Mouse (Mus musculus): ENCODE measurements around the gene Lif. TPM values are rescaled to one million over a fixed set of nuclear protein-coding genes. Genes with fewer than 3 reads are reported as not detected.

The Lif gene
- polyA plus RNA-seq (2015; fragmentation: Nextera tagmentation; extraction: Ambion mirVana): 0.02 TPM in 1 of 2 replicates, not detected in the other

GRCm38 (mm10) chr11:4256846-4257607 is at the start of gene Lif:
Gene Lif, plus strand, starts transcription at chr11:4257557.
- Histone ChIP-seq H3K4me1 (ENCODE audit: control insufficient read depth, low read depth, low read length) (peaks cover 17% of the 10 kb centered on the region), H3K4me2 (ENCODE audit: low read depth, low read length) (peak within 1 kb of the TSS; percentile 46; the same call in 1 of the 2 replicates), H3K27ac (ENCODE audit: low read length) (no peak within 1 kb of the TSS), H3K4me3 (ENCODE audit: low read depth, low read length) (no peak within 1 kb of the TSS), H3K36me3 (ENCODE audit: control insufficient read depth, insufficient read depth) (no peaks in the 10 kb centered on the region), H3K27me3 (ENCODE audit: control insufficient read depth, insufficient read depth, low read depth, low read length) (no peaks in the 10 kb centered on the region), H3K9me3 (replicated peaks; ENCODE audit: control insufficient read depth, low read length) (no peaks in the 10 kb centered on the region), H3K9ac (ENCODE audit: low read depth, low read length) (no peak within 1 kb of the TSS)
- 55% methylated on average over 11 of the region's 11 CpGs for WGBS (ENCODE audit: insufficient replicate concordance)
- no peak for ATAC-seq (ENCODE audit: low read depth)

GRCm38 (mm10) chr11:4207655-4208054 is 49.7 kb upstream of the Lif start:
- no peak overlapping the region for H3K4me3 ChIP-seq (ENCODE audit: low read depth, low read length)
- H3K9me3 ChIP-seq (replicated peaks; ENCODE audit: control insufficient read depth, low read length): no peaks in the 10 kb centered on the region
- 79% methylated on average over 9 of the region's 9 CpGs for WGBS (ENCODE audit: insufficient replicate concordance)
- H3K27me3 ChIP-seq (ENCODE audit: control insufficient read depth, insufficient read depth, low read depth, low read length): no peaks in the 10 kb centered on the region
- ATAC-seq (ENCODE audit: low read depth): no peak
- no peak overlapping the region for H3K9ac ChIP-seq (ENCODE audit: low read depth, low read length)
- no peaks in the 10 kb centered on the region for H3K36me3 ChIP-seq (ENCODE audit: control insufficient read depth, insufficient read depth)
- no peak overlapping the region for H3K27ac ChIP-seq (ENCODE audit: low read length)
- H3K4me2 ChIP-seq (ENCODE audit: low read depth, low read length): no peak overlapping the region
- peaks cover 2% of the 10 kb centered on the region; the same call in 1 of the 2 replicates for H3K4me1 ChIP-seq (ENCODE audit: control insufficient read depth, low read depth, low read length)

- Histone ChIP-seq H3K36me3 (ENCODE audit: control insufficient read depth, insufficient read depth) (no peaks in the 10 kb centered on the region), H3K4me3 (ENCODE audit: low read depth, low read length) (no peak overlapping the region)
Measured at GRCm38 (mm10) chr11:4209556-4209955, 47.8 kb upstream of the Lif start.

GRCm38 (mm10) chr11:4210786-4211185 is 46.6 kb upstream of the Lif start:
- no peaks in the 10 kb centered on the region for H3K36me3 ChIP-seq (ENCODE audit: control insufficient read depth, insufficient read depth)
- ATAC-seq (ENCODE audit: low read depth): no peak
- no peak overlapping the region for H3K9ac ChIP-seq (ENCODE audit: low read depth, low read length)
- 57% methylated on average over 1 of the region's 1 CpGs for WGBS (ENCODE audit: insufficient replicate concordance)
- H3K4me2 ChIP-seq (ENCODE audit: low read depth, low read length): no peak overlapping the region
- no peaks in the 10 kb centered on the region for H3K9me3 ChIP-seq (replicated peaks; ENCODE audit: control insufficient read depth, low read length)
- H3K4me1 ChIP-seq (ENCODE audit: control insufficient read depth, low read depth, low read length): no peaks in the 10 kb centered on the region
- no peak overlapping the region for H3K4me3 ChIP-seq (ENCODE audit: low read depth, low read length)
- H3K27me3 ChIP-seq (ENCODE audit: control insufficient read depth, insufficient read depth, low read depth, low read length): no peaks in the 10 kb centered on the region
- H3K27ac ChIP-seq (ENCODE audit: low read length): no peak overlapping the region

More at GRCm38 (mm10) chr11:4209556-4209955, 47.8 kb upstream of the Lif start:
- Histone ChIP-seq H3K4me1 (ENCODE audit: control insufficient read depth, low read depth, low read length) (no peaks in the 10 kb centered on the region), H3K9ac (ENCODE audit: low read depth, low read length) (no peak overlapping the region), H3K27ac (ENCODE audit: low read length) (no peak overlapping the region), H3K9me3 (replicated peaks; ENCODE audit: control insufficient read depth, low read length) (no peaks in the 10 kb centered on the region), H3K27me3 (ENCODE audit: control insufficient read depth, insufficient read depth, low read depth, low read length) (no peaks in the 10 kb centered on the region), H3K4me2 (ENCODE audit: low read depth, low read length) (no peak overlapping the region)
- 56% methylated on average over 5 of the region's 5 CpGs for WGBS (ENCODE audit: insufficient replicate concordance)
- ATAC-seq (ENCODE audit: low read depth): no peak

GRCm38 (mm10) chr11:4213107-4213506 is 44.2 kb upstream of the Lif start:
- Histone ChIP-seq H3K9ac (ENCODE audit: low read depth, low read length) (no peak overlapping the region), H3K4me1 (ENCODE audit: control insufficient read depth, low read depth, low read length) (peaks cover 6% of the 10 kb centered on the region), H3K4me2 (ENCODE audit: low read depth, low read length) (no peak overlapping the region), H3K4me3 (ENCODE audit: low read depth, low read length) (no peak overlapping the region), H3K36me3 (ENCODE audit: control insufficient read depth, insufficient read depth) (no peaks in the 10 kb centered on the region), H3K27ac (ENCODE audit: low read length) (no peak overlapping the region), H3K9me3 (replicated peaks; ENCODE audit: control insufficient read depth, low read length) (no peaks in the 10 kb centered on the region), H3K27me3 (ENCODE audit: control insufficient read depth, insufficient read depth, low read depth, low read length) (no peaks in the 10 kb centered on the region)
- WGBS (ENCODE audit: insufficient replicate concordance): 84% methylated on average over 10 of the region's 10 CpGs
- no peak for ATAC-seq (ENCODE audit: low read depth)

GRCm38 (mm10) chr11:4214572-4214971 is 42.8 kb upstream of the Lif start:
- H3K9me3 ChIP-seq (replicated peaks; ENCODE audit: control insufficient read depth, low read length): no peaks in the 10 kb centered on the region
- no peak overlapping the region for H3K9ac ChIP-seq (ENCODE audit: low read depth, low read length)
- H3K27ac ChIP-seq (ENCODE audit: low read length): no peak overlapping the region
- H3K4me3 ChIP-seq (ENCODE audit: low read depth, low read length): no peak overlapping the region
- WGBS (ENCODE audit: insufficient replicate concordance): 93% methylated on average over 14 of the region's 14 CpGs
- peaks cover 18% of the 10 kb centered on the region for H3K4me1 ChIP-seq (ENCODE audit: control insufficient read depth, low read depth, low read length)
- no peaks in the 10 kb centered on the region for H3K36me3 ChIP-seq (ENCODE audit: control insufficient read depth, insufficient read depth)
- no peak for ATAC-seq (ENCODE audit: low read depth)
- H3K27me3 ChIP-seq (ENCODE audit: control insufficient read depth, insufficient read depth, low read depth, low read length): peaks cover 13% of the 10 kb centered on the region
- H3K4me2 ChIP-seq (ENCODE audit: low read depth, low read length): no peak overlapping the region

GRCm38 (mm10) chr11:4215061-4215460 is 42.3 kb upstream of the Lif start:
- Histone ChIP-seq H3K27ac (ENCODE audit: low read length) (no peak overlapping the region), H3K36me3 (ENCODE audit: control insufficient read depth, insufficient read depth) (no peaks in the 10 kb centered on the region), H3K27me3 (ENCODE audit: control insufficient read depth, insufficient read depth, low read depth, low read length) (peaks cover 17% of the 10 kb centered on the region), H3K4me1 (ENCODE audit: control insufficient read depth, low read depth, low read length) (peaks cover 21% of the 10 kb centered on the region), H3K9ac (ENCODE audit: low read depth, low read length) (no peak overlapping the region), H3K9me3 (replicated peaks; ENCODE audit: control insufficient read depth, low read length) (no peaks in the 10 kb centered on the region), H3K4me2 (ENCODE audit: low read depth, low read length) (no peak overlapping the region), H3K4me3 (ENCODE audit: low read depth, low read length) (no peak overlapping the region)
- 72% methylated on average over 10 of the region's 10 CpGs for WGBS (ENCODE audit: insufficient replicate concordance)
- no peak for ATAC-seq (ENCODE audit: low read depth)

- Histone ChIP-seq H3K4me2 (ENCODE audit: low read depth, low read length) (no peak overlapping the region), H3K4me1 (ENCODE audit: control insufficient read depth, low read depth, low read length) (peaks cover 27% of the 10 kb centered on the region), H3K9ac (ENCODE audit: low read depth, low read length) (no peak overlapping the region), H3K9me3 (replicated peaks; ENCODE audit: control insufficient read depth, low read length) (no peaks in the 10 kb centered on the region), H3K27ac (ENCODE audit: low read length) (no peak overlapping the region), H3K4me3 (ENCODE audit: low read depth, low read length) (no peak overlapping the region), H3K36me3 (ENCODE audit: control insufficient read depth, insufficient read depth) (no peaks in the 10 kb centered on the region), H3K27me3 (ENCODE audit: control insufficient read depth, insufficient read depth, low read depth, low read length) (peaks cover 17% of the 10 kb centered on the region)
- ATAC-seq (ENCODE audit: low read depth): no peak
- WGBS (ENCODE audit: insufficient replicate concordance): 69% methylated on average over 9 of the region's 9 CpGs
Measured at GRCm38 (mm10) chr11:4216248-4217000, 40.9 kb upstream of the Lif start.
